Mouse (Mus musculus) lung, embryonic 16.5 days (tissue): ENCODE measurements around the gene Syn3. TPM values are rescaled to one million over a fixed set of nuclear protein-coding genes. Genes with fewer than 3 reads are reported as not detected.

ENCODE experiments used
- ATAC-seq: fragments of 200-750 bp; cut with Nextera tagmentation; 2 replicates; pipeline ENCODE4 v1.8.0; 2017; ENCODE audit warnings: low read depth, mild to moderate bottlenecking, moderate library complexity
- H3K27ac ChIP-seq: fragments of 300-500 bp; sonication (generic); 2 replicates; pipeline ENCODE4 v1.5.1; 2014; ENCODE audit warnings: mild to moderate bottlenecking, control low read depth, low read length
- H3K27me3 ChIP-seq: fragments of 300-500 bp; sonication (generic); 2 replicates; pipeline ENCODE4 v1.6.1; 2014; ENCODE audit warnings: low read depth, low read length, mixed read lengths; ENCODE audit not compliant: control insufficient read depth, insufficient read depth
- H3K36me3 ChIP-seq: fragments of 300-500 bp; sonication (generic); 2 replicates; pipeline ENCODE4 v1.6.1; 2014; ENCODE audit warnings: low read length; ENCODE audit not compliant: control insufficient read depth, insufficient read depth
- H3K4me1 ChIP-seq: fragments of 300-500 bp; sonication (generic); replicated peaks from 2 replicates; pipeline ENCODE4 v1.6.1; 2014; ENCODE audit warnings: low read length, mixed read lengths; ENCODE audit not compliant: control insufficient read depth, insufficient read depth
- H3K4me2 ChIP-seq: fragments of 300-500 bp; sonication (generic); 2 replicates; pipeline ENCODE4 v1.6.1; 2014; ENCODE audit warnings: low read depth, low read length, control low read depth
- H3K4me3 ChIP-seq: fragments of 300-500 bp; sonication (generic); 2 replicates; pipeline ENCODE4 v1.5.1; 2014; ENCODE audit warnings: mild to moderate bottlenecking, low read length, control low read depth
- H3K9ac ChIP-seq: fragments of 300-500 bp; sonication (generic); 2 replicates; pipeline ENCODE4 v1.6.1; 2014; ENCODE audit warnings: low read length, control low read depth
- H3K9me3 ChIP-seq: fragments of 300-500 bp; sonication (generic); 2 replicates; pipeline ENCODE4 v1.6.1; 2016; ENCODE audit warnings: low read length; ENCODE audit not compliant: control insufficient read depth
- WGBS: fragments of 180-500 bp; shearing (Covaris S2); extraction: QIAGEN DNeasy Blood & Tissue Kit; methylation state at CpG from one replicate; pipeline ENCODE4 v1.1.7; 2014; 5-methylcytosine and 5-hydroxymethylcytosine counted together
- polyA plus RNA-seq: library from polyadenylated mRNA; unstranded; fragments of >200 nt; fragmentation: Nextera tagmentation; extraction: Ambion mirVana; gene quantifications from 2 replicates; pipeline ENCODE4 v1.2.1, GENCODE M21; 2015

Syn3 gene
- polyA plus RNA-seq, 1 experiment from 2014 or later = 2.8 TPM

- H3K36me3 ChIP-seq = no peaks in the 10 kb centered on the region
- H3K4me2 ChIP-seq = no peak overlapping the region
- H3K27ac ChIP-seq = no peak overlapping the region
- H3K4me3 ChIP-seq = no peak overlapping the region
- H3K27me3 ChIP-seq = no peaks in the 10 kb centered on the region
- H3K4me1 ChIP-seq = peaks cover 3% of the 10 kb centered on the region
- 79% methylated on average over 2 of the region's 2 CpGs for WGBS
- H3K9ac ChIP-seq = no peak overlapping the region
- no peaks in the 10 kb centered on the region for H3K9me3 ChIP-seq
- no peak for ATAC-seq
These were observed 220.2 kb downstream of the Syn3 start for GRCm38 (mm10) chr10:86278481-86278880.

DNA sequence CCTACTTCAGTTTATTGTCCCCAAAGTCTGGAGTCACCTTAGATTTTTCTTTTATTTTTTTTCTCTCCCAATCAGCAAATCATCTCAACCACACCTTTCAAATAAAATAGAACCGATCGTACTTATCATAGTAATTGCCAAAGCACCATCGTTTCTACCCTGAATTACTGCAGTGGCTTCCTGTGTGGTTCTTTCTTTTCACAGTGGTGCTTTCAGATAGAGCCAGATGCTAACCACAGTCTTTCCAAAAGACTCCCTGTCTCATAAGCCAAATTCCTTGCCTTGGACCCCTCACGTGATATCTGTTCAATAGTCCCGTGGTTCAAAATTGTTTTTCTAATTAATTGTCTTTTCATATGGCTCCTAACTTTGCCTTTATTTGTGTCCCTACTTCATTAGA, 221.4 kb downstream of the Syn3 start:
- no peaks in the 10 kb centered on the region for H3K9me3 ChIP-seq
- no peaks in the 10 kb centered on the region for H3K27me3 ChIP-seq
- H3K27ac ChIP-seq = no peak overlapping the region
- no peaks in the 10 kb centered on the region for H3K36me3 ChIP-seq
- no peak overlapping the region for H3K4me3 ChIP-seq
- peaks cover 4% of the 10 kb centered on the region for H3K4me1 ChIP-seq
- no peak overlapping the region for H3K4me2 ChIP-seq
- no peak overlapping the region for H3K9ac ChIP-seq
- 80% methylated on average over 5 of the region's 5 CpGs for WGBS
- no peak for ATAC-seq

GRCm38 (mm10) chr10:86275585-86275984, 223.1 kb downstream of the Syn3 start:
- ATAC-seq = no peak
- WGBS = 86% methylated on average over 5 of the region's 5 CpGs

GRCm38 (mm10) chr10:86273410-86274191, 225.1 kb downstream of the Syn3 start:
- Histone ChIP-seq H3K4me2 (no peak overlapping the region), H3K27me3 (no peaks in the 10 kb centered on the region), H3K36me3 (no peaks in the 10 kb centered on the region), H3K9me3 (no peaks in the 10 kb centered on the region), H3K9ac (no peak overlapping the region), H3K4me1 (peaks cover 4% of the 10 kb centered on the region), H3K27ac (peak overlapping the region; percentile 83), H3K4me3 (no peak overlapping the region)
- WGBS = 49% methylated on average over 19 of the region's 19 CpGs
- ATAC-seq = peak; percentile 89

More at GRCm38 (mm10) chr10:86275585-86275984, 223.1 kb downstream of the Syn3 start:
- H3K4me1 ChIP-seq = peaks cover 4% of the 10 kb centered on the region
- no peak overlapping the region for H3K4me3 ChIP-seq
- H3K36me3 ChIP-seq = no peaks in the 10 kb centered on the region
- no peaks in the 10 kb centered on the region for H3K9me3 ChIP-seq
- no peak overlapping the region for H3K4me2 ChIP-seq
- no peaks in the 10 kb centered on the region for H3K27me3 ChIP-seq
- no peak overlapping the region for H3K27ac ChIP-seq
- H3K9ac ChIP-seq = no peak overlapping the region

GRCm38 (mm10) chr10:86272826-86273225, 225.9 kb downstream of the Syn3 start:
- no peak for ATAC-seq
- no peaks in the 10 kb centered on the region for H3K36me3 ChIP-seq
- 83% methylated on average over 3 of the region's 3 CpGs for whole genome bisulfite sequencing

DNA sequence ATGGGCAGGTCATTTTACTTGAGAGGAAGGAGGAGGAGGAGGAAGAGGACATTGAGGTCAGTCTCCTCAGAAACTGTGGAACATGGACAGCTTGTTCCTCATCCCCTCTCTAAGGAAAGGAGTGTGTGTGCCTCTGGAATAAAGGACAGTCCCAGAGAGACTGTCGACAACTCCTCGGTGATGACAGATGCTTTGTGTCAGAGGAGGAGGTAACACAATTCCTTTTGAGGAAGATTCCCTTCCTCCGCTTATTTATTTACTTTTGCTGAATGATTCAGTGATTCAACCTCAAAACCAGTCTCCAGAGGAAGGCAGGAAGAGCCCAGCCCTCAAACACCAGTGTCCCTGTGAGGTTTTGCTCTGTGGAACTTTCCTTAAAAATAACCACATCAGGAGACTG, 228.4 kb downstream of the Syn3 start:
- Histone ChIP-seq H3K27ac (0 out of 2 replicates have a peak overlapping the region, but pooled peaks have one; percentile 24), H3K27me3 (no peaks in the 10 kb centered on the region), H3K9ac (no peak overlapping the region), H3K36me3 (no peaks in the 10 kb centered on the region), H3K9me3 (no peaks in the 10 kb centered on the region), H3K4me1 (peaks cover 4% of the 10 kb centered on the region), H3K4me3 (no peak overlapping the region), H3K4me2 (no peak overlapping the region)
- ATAC-seq = no peak; the same call in 1 of the 2 replicates
- WGBS = 34% methylated on average over 3 of the region's 3 CpGs

More at GRCm38 (mm10) chr10:86272826-86273225, 225.9 kb downstream of the Syn3 start:
- Histone ChIP-seq H3K4me3 (no peak overlapping the region), H3K9ac (no peak overlapping the region), H3K27me3 (no peaks in the 10 kb centered on the region), H3K4me2 (no peak overlapping the region), H3K9me3 (no peaks in the 10 kb centered on the region), H3K27ac (peak overlapping the region; percentile 83), H3K4me1 (peaks cover 4% of the 10 kb centered on the region)

- Histone ChIP-seq H3K4me2 (no peak overlapping the region), H3K36me3 (no peaks in the 10 kb centered on the region), H3K4me1 (no peaks in the 10 kb centered on the region), H3K27me3 (no peaks in the 10 kb centered on the region), H3K4me3 (no peak overlapping the region), H3K27ac (no peak overlapping the region), H3K9me3 (no peaks in the 10 kb centered on the region), H3K9ac (no peak overlapping the region)
- 73% methylated on average over 9 of the region's 9 CpGs for WGBS
- peak; percentile 60; the same call in 1 of the 2 replicates for ATAC-seq
These were observed 234.1 kb downstream of the Syn3 start for GRCm38 (mm10) chr10:86264618-86265017.

GRCm38 (mm10) chr10:86261725-86262124, 237.0 kb downstream of the Syn3 start:
- H3K4me3 ChIP-seq = no peak overlapping the region
- WGBS = 81% methylated on average over 2 of the region's 2 CpGs
- H3K27ac ChIP-seq = no peak overlapping the region
- no peaks in the 10 kb centered on the region for H3K9me3 ChIP-seq
- no peaks in the 10 kb centered on the region for H3K27me3 ChIP-seq
- H3K9ac ChIP-seq = no peak overlapping the region
- H3K36me3 ChIP-seq = no peaks in the 10 kb centered on the region
- no peak for ATAC-seq
- H3K4me1 ChIP-seq = no peaks in the 10 kb centered on the region
- H3K4me2 ChIP-seq = no peak overlapping the region

GRCm38 (mm10) chr10:86258992-86259391, 239.7 kb downstream of the Syn3 start:
- no peaks in the 10 kb centered on the region for H3K27me3 ChIP-seq
- ATAC-seq = peak; percentile 81
- no peak overlapping the region for H3K9ac ChIP-seq
- WGBS = 70% methylated on average over 3 of the region's 3 CpGs
- H3K4me2 ChIP-seq = no peak overlapping the region
- peak overlapping the region; percentile 47 for H3K27ac ChIP-seq
- H3K4me3 ChIP-seq = no peak overlapping the region
- no peaks in the 10 kb centered on the region for H3K36me3 ChIP-seq
- no peaks in the 10 kb centered on the region for H3K4me1 ChIP-seq
- H3K9me3 ChIP-seq = no peaks in the 10 kb centered on the region
